Mouse (Mus musculus): ENCODE results near the gene Fhit.
"Not testable (repeated sequence)": the region's sequence is repeated elsewhere in the genome, so short reads cannot be mapped to it uniquely, and the experiment has no call there.

Gene Fhit

GRCm38 (mm10) chr14:11161751-11162231 is at the start of gene Fhit:
Gene Fhit (minus strand): TSS chr14:11162035.
- peak; percentile 89 for DNase-seq (ENCODE audit: low read depth, low spot score)

GRCm38 (mm10) chr14:11206786-11207185 is 45.0 kb upstream of the Fhit start:
- DNase-seq (ENCODE audit: low read depth, low spot score) = no peak

GRCm38 (mm10) chr14:11160806-11161450 is 907 bp downstream of the Fhit start:
- peak; percentile 80 for DNase-seq (ENCODE audit: low read depth, low spot score)

DNA sequence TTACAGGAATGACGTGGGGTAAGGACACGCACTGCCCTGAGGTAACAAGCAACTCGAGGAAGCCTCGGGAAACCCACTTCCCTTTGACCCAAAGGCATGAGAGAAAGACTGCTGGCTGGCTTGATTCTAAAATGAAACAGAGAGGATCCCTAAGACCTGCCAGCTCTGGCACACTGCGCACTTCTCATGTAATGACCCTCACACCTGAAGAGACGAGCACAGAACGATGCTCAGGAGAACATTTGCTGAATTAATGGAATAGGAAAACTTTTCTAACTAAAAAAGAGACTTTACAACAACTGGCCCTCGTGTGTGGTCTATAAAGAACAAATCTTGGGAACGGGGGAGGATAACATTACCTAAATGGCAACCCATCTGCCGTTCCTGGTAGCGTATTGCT is 2.2 kb downstream of the Fhit start:
- no peak for DNase-seq (ENCODE audit: low read depth, low spot score)

DNA sequence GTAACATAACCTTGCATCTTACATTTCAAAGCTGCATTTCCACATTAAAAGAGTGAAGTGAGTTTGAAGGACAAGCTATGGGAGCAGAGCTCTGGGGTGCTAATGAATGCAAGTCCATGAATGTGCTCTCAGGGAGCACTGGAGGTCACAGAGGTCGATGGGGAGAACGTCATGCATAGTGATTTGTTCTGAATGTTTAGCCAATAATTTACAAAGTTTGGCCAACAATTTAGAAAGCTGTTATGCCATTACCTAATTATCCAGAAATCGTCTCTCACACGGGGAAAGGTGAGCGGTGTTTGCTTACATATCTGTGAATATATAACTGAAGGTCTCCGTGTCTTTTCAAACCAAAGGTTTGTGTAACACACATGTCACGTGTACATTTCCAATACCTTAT is 2.8 kb downstream of the Fhit start:
- DNase-seq (ENCODE audit: low read depth, low spot score) = no peak

DNA sequence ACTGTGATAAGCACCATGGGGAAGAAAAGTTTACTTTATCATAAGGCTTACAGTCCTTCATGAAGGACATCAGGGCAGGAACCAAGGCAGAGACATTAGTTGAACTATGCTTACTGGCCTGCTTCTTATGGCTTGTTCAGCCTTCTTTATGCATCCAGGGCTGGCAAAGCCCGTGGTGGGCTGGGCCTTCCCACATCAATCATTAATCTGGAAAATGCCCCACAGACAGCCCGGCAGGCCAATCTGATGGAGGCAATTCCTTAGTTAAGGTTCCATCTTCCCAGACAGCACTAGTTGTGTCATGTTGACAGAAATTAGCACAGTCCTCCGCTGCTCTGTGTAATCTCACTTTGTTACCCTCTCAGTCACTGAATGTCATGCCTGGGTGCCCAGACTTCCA is 4.1 kb downstream of the Fhit start:
- no peak for DNase-seq (ENCODE audit: low read depth, low spot score)

DNA sequence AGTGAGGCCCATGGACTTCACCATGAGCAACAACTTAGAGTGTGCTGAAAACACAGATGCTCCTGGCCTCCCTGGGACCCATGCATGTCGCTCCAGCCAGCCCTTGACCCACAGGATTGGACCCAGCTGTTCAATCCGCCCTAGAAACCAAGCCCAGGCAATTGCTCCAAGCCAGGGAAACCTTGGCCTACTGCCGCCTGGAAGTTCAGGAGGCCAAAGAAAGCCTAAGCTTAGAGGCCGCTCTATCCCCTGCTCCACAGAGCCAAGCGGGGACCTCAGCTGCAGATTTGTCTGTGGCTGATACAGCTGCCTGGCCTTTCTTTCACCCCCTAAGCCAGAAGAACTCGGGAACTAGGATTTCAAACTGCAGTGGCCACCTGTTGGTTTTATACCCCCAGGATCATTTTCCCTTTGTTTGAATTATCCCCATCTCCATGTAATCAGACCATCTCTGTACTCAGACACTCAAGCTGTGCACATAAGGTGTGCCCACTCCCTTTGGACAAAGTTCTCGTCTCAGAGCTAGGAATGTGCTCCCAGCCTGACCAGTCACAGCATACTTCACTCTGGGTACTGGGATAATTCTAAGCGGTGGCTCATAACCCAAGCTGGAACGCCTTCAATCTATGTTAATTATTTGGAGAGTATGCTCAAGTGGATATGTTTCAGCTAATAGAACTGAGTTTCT is 10.1 kb downstream of the Fhit start:
- DNase-seq (ENCODE audit: low read depth, low spot score) = no peak

- no peak for DNase-seq (ENCODE audit: low read depth, low spot score)
Measured at GRCm38 (mm10) chr14:11133787-11134735, 27.8 kb downstream of the Fhit start.

- DNase-seq (ENCODE audit: low read depth, low spot score) = no peak
Measured at GRCm38 (mm10) chr14:11132637-11133474, 29.0 kb downstream of the Fhit start.

GRCm38 (mm10) chr14:11125096-11125495 is 36.7 kb downstream of the Fhit start:
- no peak for DNase-seq (ENCODE audit: low read depth, low spot score)

DNA sequence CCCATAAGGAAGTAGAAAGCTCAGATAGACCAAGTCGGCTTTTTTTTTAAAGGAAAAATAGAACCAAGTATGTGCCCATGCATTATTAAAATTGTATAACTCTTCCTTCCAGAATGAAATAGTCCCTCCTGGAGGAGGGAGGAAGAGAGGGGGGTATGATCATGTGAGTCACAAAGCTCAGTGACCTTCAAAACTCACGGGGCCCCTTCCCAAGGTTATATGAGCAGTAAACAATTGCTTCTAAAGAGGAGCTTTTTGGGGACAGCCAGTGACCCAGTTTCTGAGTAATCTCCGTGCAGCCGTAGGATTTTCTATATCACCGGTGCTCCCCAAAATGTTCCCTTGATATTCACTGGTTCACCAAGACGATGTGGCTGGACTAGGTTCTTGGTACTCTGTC is 42.8 kb downstream of the Fhit start:
- DNase-seq (ENCODE audit: low read depth, low spot score) = no peak

DNA sequence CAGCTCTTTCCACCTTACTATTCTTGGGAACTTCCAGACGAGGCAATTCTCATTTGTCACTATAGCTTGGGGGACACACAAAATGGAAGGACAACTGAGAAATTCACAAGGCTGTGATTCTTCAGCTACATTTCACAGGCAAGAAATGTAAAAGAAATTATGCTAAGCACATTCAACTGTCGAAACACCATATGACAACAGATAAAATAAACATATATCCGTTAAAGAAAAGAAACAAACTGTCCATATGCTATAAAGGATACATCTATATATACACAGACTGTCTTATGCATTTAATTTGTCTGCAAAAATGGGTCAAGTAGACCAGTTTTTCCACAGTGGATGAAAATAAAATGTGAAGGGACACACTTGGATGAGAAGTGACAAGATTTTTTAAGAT is 76.2 kb downstream of the Fhit start:
- no peak for DNase-seq (ENCODE audit: low read depth, low spot score)

DNA sequence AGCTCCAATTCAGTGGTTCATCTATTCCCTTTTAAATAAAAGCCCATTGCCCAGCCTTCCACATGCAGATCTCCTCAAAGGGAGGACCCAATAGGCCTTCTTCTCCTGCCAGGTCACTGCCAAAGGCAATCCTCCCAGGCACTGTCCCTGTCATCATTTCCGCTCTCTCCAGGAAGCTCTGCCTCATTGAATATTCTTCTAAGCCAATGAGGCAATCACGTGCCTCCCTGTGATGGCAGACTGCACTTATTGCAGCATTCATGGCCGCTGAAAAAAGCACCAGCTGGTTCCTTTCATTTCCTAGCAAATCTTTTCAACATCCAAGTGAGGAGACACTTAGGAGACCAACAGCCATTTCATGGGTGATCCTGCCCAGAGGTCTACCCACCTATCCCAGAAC is 77.9 kb downstream of the Fhit start:
- DNase-seq (ENCODE audit: low read depth, low spot score) = no peak

DNA sequence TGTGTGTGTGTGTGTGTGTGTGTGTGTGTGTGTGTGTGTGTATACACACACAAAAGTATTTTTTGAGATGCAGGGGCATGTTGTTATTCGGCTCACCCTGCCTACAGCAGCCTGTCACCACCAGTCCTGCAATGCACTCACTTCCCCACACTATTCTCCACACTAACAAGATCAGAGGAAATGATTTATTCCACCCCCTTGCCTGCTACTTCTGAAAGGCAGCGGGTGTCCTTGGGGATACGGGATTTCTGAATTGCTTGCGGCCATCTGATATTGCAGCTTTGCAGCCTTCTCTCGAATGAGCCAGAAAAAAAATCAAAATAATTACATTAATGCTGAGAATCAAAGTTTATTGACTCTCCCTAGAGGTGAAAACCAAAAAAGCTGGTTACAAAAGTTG is 78.4 kb downstream of the Fhit start:
- no peak for DNase-seq (ENCODE audit: low read depth, low spot score)

- DNase-seq (ENCODE audit: low read depth, low spot score) = no peak
Measured at GRCm38 (mm10) chr14:11063594-11063993, 98.2 kb downstream of the Fhit start.

DNA sequence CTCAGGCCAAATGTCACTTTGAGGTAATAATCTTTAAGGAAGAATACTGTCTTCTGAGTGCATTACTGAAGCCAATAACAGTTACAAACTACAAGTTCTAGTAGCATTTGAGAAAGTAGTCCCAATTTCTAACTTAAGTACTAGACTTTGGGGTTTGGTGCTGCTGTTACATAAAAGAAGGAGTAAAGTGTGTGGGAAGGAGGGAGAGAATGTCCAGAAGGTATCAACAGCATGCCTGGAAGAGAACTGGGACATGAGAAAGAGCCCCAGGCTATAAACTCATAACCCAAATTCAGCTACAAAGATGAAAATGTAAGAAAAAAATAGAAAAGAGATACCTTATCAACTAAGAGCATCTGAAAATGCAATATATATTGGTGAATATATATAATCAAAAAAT is 101.6 kb downstream of the Fhit start:
- no peak for DNase-seq (ENCODE audit: low read depth, low spot score)

- not testable (repeated sequence) for DNase-seq (ENCODE audit: low read depth, low spot score)
Measured at GRCm38 (mm10) chr14:11039503-11040300, 122.1 kb downstream of the Fhit start.

DNA sequence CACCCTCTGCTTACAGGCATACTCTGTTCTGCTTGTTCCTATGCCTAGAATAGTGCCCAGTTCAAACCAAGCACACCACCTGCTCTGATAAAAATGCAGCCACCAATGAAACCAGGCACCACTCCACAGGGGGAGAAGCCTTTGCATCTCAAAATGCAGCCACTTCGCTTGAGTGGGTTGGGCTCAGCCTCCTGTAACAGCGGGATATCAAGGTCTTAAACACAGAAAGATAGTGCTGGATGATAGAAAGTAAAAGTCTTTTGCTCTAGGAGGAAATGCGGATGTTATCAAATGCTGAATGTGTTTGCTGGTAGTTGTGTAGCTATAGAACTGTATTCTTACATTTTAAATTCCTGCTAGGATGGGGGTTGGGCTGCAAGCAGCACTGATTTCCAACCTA is 140.4 kb downstream of the Fhit start:
- DNase-seq (ENCODE audit: low read depth, low spot score) = no peak

DNA sequence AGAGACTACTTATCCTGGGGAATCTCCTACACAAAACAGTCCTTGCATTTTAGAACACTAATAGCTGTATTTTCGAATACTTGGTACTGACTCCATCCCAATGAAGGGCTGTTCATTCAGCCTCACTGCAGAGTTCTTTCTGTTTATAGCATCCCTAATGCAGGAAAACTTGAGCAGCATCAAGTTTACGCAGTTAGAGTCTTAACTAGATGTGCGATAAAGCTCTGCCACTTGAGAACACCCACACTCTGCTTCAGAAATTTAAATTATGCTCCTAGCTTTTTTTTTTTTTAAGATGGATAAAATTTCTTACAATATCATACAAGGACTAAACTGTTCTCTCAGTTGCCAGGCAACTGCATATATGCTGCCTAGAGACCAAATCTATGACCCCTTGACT is 183.2 kb downstream of the Fhit start:
- no peak for DNase-seq (ENCODE audit: low read depth, low spot score)

DNA sequence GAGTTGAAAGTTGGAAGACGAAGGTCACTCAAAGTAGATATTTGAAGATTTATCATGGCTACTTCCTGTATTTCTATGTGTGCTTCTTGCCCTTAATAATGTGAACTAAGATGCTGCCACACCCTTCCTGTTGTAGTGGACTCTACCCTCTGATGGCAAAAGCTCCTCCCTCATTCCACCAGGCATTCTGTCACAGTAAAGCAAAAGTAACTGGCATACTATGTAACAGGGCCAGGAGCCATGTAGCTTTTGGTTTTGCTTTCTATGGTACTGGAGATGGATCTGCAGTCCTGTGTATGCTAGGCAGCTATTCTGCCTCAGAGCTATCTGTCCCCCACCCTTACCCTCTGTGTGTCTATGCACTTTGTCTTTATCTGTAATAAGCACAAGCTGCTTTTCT is 220.2 kb downstream of the Fhit start:
- DNase-seq (ENCODE audit: low read depth, low spot score) = no peak

GRCm38 (mm10) chr14:10933667-10934066 is 228.2 kb downstream of the Fhit start:
- no peak for DNase-seq (ENCODE audit: low read depth, low spot score)
